Mouse (Mus musculus) frontal cortex, postnatal 36 days (tissue): ENCODE data around the gene Psmb8.
A peak's percentile ranks its signal among the peaks of the same experiment; 100 is the strongest.

Source experiments
- DNase-seq, 2 experiments: peaks; one replicate each; pipeline ENCODE4 v3.0.0; 2022; ENCODE audit warnings: low spot score in 2 of 2

Psmb8 gene

GRCm38 (mm10) chr17:34196941-34197894 lies at the start of gene Psmb8:
Gene Psmb8 (plus strand): TSS chr17:34197721.
- peak; percentile 82 to 87 for DNase-seq

DNA sequence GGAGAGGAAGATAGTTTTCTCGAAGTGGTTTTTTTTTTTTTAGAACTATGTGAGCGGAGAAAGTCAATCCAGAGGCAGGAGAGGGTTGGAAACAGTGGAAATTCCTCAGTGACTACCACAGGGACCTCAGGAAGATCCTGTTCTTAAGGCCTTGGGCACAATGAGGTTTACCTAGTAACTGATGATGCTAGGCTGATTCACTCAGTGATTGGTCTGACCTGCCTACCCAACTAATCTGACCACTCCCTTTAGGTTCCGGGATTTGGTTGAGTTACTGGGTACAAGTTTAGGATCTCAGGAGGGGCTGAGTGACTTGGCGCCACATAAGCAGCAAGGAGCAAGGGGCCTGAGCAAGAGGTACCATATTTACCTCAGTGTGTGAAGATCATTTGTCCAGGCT lies 44.6 kb upstream of the Psmb8 start, which contains the start of gene H2-DMb1:
Gene H2-DMb1 (plus strand): TSS at position 150 of the 400 bp plus-strand sequence.
- peak in 1 of 2 experiments; percentile 62 for DNase-seq

GRCm38 (mm10) chr17:34155534-34155933 lies 42.0 kb upstream of the Psmb8 start:
- DNase-seq = no peak

DNA sequence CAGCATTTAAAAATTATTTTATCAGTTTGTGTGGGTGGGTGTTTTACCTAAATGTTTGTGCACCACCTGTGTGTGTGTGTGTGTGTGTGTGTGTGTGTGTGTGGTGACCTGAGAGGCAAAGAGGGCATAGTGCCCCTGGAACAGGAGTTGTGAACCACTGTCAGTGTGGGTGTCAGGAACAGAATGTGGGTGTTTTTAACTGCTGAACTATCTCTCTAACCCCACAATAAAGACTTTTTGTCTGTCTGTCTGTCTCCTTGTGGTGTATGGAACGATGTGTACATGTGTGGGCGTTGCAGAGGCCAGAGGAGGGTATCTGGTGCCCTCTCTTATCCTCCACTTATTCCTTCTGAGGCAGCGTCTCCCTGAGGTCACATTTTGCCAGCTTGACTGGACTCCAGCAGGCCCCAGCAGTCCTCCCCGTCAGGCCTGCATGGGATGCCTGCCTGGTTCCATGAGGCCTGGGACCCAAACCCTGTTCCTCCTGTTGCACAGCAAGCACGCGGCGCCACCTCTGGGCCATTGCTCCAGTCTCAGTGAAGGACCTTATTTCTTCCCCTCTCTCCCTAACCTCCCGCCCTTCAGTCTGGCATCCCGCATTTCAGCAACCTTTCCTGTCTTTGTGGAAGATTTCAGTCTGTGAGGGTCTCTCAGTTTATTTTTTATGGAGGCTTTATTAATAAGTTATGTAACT lies 33.2 kb upstream of the Psmb8 start:
- DNase-seq = no peak

- no peak for DNase-seq
Observed at GRCm38 (mm10) chr17:34165033-34165730, 32.3 kb upstream of the Psmb8 start.

- peak in 1 of 2 experiments; percentile 29 for DNase-seq
Observed at GRCm38 (mm10) chr17:34169279-34169678, 28.2 kb upstream of the Psmb8 start.

GRCm38 (mm10) chr17:34170487-34170876 lies 27.0 kb upstream of the Psmb8 start:
- no peak for DNase-seq

DNA sequence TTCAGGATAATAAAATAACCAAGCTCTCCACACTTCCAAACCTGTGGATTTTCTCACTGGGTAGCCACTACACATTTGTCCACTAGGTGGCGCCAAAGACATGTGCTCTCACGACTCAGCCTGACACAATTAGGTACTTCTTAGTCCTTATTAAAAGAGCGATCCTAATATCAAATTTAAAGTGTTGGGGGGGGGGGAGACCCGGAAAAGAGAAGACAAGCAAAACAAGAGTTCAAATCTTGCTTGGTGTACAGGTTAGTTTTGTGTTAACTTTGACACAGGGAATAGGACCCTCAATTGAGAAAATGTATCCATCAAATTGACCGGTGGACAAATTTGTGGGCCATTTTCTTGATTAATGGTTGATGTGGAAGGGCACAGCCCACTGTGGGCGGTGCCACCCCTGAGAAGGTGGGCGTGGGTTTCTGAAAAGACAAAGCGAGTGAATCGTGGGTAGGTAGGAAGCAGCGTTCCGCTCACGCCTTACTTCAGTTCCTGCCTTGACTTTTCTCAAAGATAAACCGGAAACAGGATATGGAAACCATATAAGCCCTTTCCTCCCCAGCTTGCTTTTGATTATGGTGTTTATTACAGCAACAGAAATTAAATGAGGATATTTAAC lies 26.5 kb upstream of the Psmb8 start:
- DNase-seq = peak; percentile 78 to 88

- no peak for DNase-seq
Observed at GRCm38 (mm10) chr17:34172528-34172927, 25.0 kb upstream of the Psmb8 start.

GRCm38 (mm10) chr17:34174075-34174474 lies 23.4 kb upstream of the Psmb8 start:
- no peak for DNase-seq

DNA sequence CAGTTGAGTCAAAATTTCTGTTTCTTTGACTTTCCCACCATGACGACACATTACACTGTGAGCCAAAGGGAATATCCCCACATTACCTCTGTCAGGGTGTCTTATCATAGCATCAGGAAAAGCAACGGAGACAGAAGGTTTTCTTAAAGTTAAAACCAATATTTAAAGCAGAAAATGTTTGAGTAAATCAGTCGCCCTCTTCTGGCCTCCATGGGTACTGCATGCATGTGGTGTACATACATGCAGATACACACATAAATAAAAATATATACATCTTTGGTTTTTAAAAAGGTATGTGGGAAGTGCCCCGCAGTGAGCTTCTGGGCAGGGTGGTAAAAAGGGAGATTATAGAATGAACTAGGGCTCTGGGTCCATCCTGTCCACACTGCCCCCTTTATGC lies 20.3 kb upstream of the Psmb8 start:
- no peak for DNase-seq

DNA sequence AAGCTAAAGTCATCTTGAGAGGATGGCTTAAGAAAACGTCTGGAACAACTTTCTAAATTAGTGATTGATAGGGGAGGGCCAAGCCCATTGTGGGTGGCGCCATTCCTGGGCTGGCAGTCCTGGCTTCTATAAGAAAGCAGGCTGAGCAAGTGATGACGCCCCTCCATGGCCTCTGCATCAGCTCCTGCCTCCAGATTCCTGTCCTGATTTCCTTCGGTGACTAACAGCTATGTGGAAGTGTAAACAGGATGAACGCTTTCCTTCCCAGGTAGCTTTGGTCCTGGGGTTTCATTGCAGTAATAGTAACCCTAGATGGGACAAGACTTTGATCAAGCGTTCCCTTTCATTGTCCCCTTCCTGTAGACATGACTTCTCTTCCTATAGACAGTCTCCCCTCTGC lies 18.5 kb upstream of the Psmb8 start:
- DNase-seq = no peak

DNA sequence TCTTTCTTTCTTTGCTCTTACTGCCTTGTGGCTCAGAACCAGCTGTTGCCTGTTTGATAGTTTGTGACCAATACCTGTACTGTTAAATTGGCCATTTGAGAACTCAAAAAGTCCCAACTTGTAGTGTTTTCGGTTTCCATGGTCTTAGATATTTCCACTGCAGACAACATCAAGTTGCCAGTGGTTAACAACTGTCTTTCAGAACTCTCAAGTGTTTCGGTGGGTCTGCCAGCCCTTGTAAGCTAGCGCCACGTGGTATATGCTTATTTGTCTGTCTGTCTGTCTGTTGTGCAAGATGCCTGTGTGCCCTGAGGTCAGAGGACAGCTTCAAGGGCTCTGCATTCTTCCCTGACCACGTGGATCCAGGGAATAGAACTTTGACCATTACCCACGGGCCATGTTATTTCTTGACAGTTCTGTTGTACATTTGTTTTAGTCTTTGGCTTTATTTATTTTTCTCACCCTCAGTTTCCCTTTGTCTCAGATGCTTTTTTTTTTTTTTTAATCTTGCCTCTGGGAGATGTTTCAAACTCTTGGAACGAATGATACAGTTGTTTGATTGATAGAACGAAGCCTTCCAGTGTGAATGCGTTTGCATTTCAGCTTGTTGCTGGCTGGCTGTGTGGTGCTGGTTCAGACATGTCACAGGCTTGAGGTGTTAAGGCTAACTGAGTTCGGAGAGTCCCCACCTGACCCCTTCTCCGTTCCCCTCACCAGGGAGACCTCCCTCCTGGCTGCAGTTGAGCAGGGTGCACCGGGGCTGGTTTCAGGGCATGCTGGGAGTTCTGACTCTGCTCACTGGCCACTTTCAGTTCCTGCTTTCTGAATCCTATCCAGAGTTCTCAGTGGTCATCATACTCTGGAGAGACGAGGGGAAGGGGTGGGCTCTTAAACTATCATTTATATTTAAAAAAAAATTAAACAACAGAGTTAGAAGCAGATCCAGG lies 17.3 kb upstream of the Psmb8 start:
- DNase-seq = no peak

DNA sequence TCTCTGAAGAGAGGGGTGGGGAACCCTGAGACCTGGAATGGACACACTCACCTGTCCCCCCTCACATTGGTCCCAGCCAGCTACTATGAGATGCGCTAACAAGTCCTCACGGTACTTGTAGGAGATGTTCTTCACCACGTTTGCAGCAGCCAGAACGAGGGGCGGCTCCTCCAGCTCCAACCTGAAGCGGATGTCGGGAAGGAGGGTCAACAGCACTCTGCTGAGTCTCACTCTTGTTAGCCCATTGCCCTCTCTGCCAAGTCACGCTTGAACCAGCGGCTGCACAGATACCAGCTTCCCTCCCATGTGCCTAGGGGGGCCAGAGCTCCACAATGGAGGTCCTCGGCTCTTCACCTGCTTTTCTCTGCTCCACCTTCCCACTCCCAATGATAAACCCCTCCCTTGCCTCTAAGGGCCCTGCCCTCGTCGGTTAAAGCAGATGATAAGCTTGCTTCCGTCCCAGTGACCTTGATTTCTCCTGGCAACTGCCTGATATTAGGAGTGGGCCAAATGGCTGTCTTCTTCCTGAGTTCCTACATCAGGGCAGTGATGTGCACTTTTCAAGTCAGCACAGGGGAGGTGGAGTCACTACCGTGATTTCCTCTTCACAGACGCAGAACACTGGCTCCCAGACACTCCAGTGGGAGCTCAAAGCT lies 13.8 kb upstream of the Psmb8 start:
- no peak for DNase-seq

GRCm38 (mm10) chr17:34185526-34185925 lies 12.0 kb upstream of the Psmb8 start:
- no peak for DNase-seq

GRCm38 (mm10) chr17:34186885-34187260 lies 10.6 kb upstream of the Psmb8 start:
- no peak for DNase-seq

DNA sequence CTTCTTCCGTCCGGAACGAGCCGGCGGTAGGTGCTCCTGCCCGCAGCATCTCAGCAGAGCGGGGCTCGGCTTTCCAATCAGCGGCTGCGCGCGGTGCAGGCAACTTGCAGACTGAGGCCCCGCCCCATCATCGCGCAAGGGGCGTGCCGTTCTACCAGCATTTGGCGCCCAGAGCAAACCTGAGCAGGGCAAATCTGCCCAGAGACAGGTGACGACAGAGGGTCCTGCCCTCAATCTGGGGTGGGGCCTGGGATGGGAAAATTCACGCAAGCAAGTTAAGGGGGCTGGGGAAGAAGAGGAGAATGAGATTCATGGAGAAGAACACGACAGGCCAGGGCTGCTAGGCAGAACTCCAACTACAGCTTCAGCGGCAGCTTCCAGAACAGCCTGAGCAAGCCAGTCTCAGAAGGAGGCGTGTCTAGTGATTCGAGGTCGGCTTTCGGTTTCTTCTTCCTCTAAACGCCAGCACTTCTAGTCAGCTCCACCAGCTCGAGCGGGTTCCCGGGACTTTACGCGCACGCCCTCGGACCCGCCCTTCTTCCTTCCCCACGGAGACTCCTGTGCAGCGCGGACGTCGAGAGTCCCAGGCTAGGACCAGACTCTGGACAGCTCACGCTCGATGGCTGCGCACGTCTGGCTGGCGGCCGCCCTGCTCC lies 10.1 kb upstream of the Psmb8 start, which contains the start of the genes Tap1 and Psmb9:
Gene Tap1 (plus strand): TSS at position 293 of the 656 bp plus-strand sequence.
Gene Psmb9 (minus strand): TSS at position 504 of the 656 bp plus-strand sequence.
- DNase-seq = peak; percentile 94 to 95

DNA sequence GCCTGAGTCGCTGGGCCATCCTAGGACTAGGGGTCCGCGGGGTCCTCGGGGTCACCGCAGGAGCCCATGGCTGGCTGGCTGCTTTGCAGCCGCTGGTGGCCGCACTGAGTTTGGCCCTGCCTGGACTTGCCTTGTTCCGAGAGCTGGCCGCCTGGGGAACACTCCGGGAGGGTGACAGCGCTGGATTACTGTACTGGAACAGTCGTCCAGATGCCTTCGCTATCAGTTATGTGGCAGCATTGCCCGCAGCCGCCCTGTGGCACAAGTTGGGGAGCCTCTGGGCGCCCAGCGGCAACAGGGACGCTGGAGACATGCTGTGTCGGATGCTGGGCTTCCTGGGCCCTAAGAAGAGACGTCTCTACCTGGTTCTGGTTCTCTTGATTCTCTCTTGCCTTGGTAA lies 9.5 kb upstream of the Psmb8 start:
- no peak for DNase-seq

- DNase-seq = no peak
Observed at GRCm38 (mm10) chr17:34188986-34189385, 8.5 kb upstream of the Psmb8 start.
